Mouse (Mus musculus) mature B cell (primary cell): Measurements from ENCODE around the gene Cd151.

Experiments
- in situ Hi-C: fragments of 300-500 bp; cut with MboI; formaldehyde crosslinking; loops from 2 replicates; pipeline ENCODE4 v1.14.3; 2019

Cd151 gene

GRCm38 (mm10) chr7:141467230-141468030 lies at the start of gene Cd151:
Cd151 (plus strand) TSS chr7:141467392.
- in situ Hi-C loops = no loop called here

DNA sequence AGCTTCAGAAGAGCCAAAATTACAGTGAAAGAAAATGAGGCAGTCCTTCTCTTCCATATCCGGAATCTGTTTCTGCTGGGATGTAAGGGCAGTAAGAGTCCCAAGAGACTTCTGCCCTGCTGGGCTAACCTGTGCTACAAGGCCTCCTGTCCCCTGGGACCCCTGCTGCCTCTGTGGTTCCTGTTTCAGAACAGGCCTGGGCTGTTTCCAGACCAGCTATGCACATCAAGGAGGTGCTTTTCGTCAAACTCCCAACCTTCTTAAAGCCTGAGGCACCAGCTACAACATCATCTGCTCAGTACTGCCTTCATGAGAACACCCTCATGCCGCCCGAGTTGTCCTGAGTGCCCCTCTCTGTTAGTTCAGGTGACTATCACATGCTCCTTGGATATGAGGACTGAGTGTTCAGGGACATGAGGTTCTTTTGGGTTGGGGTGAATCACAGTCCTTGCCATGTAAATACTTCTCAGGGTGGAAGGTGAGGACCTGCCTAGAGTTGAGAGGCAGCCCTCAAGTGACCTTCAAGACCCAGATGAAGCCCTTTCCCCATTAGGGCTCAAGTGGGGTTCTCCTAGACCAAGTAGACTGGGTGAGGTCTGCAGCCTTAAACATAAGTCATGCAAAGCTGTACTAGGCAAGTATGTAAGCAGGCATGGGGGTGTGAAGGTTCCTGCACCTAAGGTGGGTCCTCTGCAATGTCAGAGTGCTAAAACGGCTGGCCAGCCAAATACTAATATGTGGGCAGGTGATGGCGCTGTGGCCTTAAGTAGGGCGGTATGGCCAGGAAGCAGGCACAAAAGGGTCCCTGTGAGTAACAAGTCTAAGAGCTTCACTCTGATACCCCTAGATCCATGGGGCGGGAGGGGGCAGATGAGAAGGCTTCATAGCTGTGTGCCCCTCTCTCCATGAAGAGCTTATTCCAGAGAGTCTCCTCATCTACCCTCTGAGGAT lies 49.2 kb upstream of the Cd151 start:
- in situ Hi-C loops = no loop called here

DNA sequence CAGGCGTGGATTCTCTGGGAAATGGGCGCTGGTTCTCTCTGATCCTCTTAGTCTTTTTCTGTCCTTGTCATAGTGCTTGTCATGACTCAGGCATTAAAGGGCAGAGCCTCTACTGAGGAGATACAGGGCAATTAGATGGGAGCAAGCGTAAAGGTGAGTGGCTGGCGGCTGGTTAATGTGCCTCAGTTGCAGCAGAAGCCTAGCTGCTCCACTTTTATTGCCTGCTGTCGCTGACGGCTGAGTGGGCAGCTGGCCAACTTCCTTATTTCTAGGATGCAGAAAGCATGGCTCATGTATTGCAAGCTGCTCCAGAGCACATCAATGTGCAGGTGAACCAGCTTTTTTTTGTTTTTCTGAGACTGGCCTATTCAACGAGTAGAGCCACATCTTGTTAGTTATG lies 48.2 kb upstream of the Cd151 start:
- in situ Hi-C loops = no loop called here

DNA sequence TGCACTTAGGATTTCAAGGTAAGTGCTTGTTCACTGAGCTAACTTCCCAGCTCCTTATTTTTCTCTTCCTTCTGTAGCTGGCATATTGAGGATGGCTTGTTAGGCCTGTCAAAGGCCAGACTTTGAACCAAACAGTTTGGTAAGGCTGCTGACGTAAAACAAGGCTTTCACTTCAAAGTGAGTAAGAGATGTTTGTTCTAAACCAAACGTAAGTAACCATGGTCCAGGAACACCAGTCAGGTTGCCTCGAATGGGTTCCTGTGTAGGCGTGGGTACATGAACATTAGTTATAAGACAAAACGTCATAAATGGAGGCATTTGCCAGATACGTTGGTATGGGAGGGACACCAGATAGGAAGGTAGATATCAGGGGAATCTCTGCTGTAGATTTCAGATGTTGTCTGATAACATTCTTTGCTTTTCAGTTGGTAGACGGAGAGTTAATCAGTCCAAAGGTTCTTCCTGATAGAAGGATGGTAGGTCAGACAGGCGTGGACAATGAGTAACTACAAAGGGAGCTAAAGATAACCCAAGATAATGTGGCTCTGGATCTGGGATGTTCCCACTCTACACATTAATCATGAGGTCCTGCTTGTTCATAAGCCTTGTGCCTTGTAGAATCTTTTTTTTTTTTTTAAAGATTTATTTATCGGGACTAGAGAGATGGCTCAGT lies 47.0 kb upstream of the Cd151 start:
- in situ Hi-C loops = no loop called here

DNA sequence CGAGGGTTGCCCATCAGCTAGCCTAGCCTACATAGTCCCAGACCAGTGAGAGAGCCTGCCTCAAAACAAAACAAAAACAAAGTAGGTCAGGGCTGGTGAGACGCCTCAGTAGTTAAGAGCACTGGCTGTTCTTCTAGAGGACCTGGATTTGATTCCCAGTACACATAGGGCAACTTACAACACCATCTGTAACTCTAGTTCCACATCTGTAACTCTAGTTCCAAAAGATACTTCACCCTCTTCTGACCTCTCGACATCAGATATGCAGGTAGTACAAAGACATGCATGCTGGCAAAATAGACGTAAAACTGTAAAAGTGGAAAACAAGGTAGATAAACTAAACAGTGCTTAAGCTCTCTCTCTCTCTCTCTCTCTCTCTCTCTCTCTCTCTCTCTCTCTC lies 43.4 kb upstream of the Cd151 start:
- in situ Hi-C loops = no loop called here

DNA sequence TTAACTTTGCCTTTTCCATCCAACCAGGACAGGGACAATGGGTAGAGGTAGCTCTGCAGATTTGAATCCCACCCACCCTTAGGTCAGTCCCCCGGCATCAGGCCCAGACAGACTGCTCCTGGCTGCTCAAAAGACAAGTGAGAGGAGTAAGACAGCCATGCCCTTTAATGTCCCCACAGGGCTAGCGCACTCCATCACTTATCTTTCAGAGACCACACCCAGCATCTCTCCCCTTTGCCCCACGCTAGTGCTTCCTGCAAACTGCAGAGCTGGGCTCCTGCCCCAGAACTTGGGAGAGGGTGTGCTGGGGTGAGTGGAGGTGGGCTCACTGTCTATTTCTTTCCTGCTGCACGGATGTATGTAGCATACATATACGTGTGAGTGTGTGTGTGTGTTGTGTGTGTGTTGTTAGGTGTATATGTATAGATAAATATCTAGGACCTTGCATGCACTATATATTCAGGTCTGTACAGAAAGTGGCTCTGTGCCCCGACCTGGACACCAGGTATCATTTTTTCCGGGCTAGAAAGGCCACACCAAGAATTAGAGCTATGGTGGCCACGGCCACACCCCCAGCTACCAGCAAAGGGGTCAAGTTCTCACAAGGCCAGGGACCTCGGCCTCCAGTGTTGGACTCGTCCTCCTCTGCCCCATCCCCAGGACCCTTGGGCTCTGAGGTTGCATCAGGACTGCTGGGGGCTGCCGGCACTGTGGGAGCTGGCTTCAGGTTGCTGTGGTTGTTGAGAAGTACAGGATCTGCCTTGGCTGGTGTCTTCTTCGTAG lies 40.1 kb upstream of the Cd151 start:
- in situ Hi-C loops = no loop called here

- in situ Hi-C loops = no loop called here
Observed at GRCm38 (mm10) chr7:141428701-141429100, 38.5 kb upstream of the Cd151 start.

- in situ Hi-C loops = no loop called here
Observed at GRCm38 (mm10) chr7:141429310-141429709, 37.9 kb upstream of the Cd151 start, which contains the start of gene Cend1. Cend1 (minus strand) TSS chr7:141429491.

DNA sequence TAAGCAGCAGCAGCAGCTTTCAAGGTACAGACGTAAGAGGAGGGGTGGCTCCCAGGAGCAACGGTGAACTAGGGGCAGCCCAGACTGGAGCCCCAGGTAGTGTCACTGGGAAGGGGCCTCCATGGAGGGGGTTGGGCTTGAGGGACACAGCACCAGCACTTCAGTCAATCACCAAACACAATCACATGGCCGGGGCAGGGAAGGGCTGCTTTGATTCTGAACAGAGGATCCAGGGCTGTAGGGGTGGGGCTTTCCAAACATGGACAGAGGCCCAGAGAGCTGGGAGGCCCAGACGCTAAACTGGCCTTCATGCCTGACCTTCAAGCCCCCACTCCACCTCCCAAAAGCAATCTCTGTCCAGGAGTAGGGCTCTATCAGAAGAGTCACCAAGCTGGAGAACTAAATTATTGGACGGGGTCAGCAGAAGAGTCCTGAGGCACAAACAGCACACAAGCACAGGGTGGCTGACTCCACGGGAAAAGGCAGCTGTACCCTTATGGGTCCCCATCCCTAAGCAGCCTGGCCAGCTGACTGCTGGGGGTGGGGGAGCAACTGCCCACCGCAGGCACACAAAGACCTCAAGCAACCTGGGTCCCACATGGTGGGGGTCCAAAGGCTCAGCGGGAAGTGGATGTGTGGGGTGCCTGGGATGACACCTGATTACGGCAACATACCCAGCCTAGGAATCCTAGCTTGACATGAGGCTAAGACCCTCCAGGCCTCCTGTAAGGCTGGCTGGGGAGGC lies 37.2 kb upstream of the Cd151 start:
- in situ Hi-C loops = no loop called here

DNA sequence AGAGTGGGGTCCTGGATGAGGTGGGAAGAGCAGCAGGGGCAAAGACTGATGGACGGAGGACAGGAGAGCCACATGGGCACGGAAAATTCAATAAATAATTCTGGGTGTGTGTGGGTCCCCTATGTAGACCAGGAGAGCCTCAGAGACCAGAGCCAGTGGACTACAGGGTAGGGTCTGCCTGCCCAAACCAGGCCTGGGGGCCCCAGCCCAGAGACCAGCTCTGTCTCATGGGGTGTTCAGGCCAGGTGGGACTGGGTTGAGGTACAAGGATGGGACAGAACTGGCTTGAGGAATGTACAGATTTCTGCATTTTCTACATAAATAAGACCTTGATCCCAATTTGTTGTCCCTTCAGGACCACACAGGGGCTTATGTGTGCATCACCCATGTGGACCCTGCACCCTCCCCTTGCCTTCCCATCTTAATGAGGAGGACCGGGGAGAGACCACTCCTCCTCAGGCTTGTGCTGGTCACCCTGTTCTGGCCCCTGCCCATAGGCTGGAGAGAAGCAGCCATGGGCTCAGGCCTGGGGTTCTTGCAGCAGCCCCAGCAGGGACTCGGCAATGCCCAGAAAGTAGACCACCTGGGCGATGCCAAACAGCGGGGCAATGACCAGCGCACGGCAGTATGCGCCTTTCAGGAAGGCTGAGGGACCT lies 36.5 kb upstream of the Cd151 start:
- in situ Hi-C loops = no loop called here

- in situ Hi-C loops = no loop called here
Observed at GRCm38 (mm10) chr7:141431434-141432185, 35.6 kb upstream of the Cd151 start.

- in situ Hi-C loops = no loop called here
Observed at GRCm38 (mm10) chr7:141432186-141432611, 35.0 kb upstream of the Cd151 start.

DNA sequence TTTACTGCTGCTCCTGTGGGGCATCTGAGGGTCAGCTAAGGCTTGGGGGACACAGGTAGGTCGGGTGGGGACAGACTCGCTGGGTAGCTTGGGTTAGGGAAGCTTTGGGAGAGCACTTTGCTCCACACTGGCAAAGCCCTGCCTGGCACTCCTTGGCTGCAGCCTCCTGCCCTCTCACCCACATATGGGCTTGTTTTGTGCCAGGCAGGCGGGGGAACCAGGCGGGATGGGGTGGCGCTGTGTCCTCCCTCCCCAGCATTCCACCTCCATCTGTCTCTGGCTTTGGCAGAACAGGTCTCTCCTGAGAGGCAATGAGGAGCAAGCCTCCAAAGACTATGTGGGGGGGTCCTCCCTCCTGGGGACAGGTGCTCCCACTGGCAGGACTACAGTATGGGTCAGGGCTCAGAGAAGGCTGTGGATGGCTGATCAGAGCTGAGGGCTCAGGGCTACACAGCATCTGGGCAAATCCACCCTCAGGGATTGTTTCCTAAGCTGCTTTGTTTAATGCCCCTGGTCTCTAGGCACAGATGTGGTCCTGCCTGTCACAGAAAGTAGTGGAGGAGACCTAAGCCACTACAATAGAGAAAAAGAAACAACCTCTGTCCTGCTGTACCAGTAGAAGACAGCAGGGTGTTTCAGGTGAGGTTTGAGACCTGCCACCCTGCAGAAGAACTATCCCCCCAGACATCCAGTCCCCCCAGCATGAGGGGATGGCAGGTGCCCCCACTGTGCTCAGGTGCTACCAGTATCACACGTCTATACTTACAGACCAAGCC lies 34.3 kb upstream of the Cd151 start:
- in situ Hi-C loops = no loop called here

GRCm38 (mm10) chr7:141433517-141434400 lies 33.4 kb upstream of the Cd151 start:
- in situ Hi-C loops = no loop called here

DNA sequence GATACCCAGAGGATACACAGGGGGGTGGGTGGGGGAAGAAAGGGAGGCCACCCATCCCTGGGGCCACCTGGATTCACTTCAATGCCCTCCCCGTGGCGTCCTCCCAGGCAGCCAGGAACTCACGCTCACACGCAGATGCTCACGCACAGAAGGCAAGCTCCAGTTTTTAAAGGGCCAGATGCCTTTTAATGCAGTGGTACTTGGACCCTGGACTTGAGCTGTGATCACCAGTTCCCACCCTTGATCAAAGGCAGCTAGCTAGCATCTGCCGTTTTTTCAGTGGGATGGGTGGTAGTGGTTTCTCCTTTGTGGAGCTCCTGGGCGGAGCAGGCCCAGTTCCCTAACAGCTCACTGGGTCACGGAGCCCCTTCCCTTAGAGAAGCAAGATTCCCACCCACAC lies 32.7 kb upstream of the Cd151 start:
- in situ Hi-C loops = no loop called here

DNA sequence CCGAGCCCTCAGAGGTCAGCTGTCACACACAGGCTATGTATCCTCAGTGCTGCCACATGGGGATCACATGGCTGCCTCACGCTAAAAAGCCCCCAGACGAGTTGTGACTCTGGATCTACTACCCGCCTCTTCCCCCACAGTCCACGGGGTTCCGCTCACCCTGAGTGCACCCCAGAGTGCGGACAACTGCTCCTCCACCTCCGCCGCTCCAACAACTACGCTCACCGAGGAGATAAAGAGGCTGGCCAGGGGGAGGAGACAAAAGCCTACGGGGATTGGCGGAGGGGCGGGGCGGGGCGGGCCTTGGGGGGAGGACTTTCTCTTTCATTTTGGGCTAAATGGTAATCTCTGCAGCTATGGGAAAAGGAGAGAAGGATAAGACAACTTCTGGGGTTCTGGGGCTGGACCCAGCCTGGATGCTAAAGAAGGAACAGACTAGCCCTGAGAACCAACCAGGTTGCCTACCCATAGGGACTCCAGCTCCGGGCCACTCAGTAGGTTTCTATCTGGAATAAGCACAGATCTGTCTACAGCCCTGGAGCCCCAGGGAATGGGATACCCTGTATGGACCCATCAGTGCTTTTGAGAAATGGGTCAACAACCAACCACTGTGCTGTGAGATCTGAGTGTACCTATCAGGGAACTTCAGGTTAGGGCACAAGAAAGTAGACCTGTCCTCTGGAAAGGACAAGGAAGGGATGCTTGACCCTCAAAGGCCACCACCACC lies 31.9 kb upstream of the Cd151 start:
- in situ Hi-C loops = no loop called here
